Mouse (Mus musculus): ENCODE measurements around the gene Scfd2. TPM values are rescaled to one million over a fixed set of nuclear protein-coding genes. Genes with fewer than 3 reads are reported as not detected.

Gene Scfd2
- polyA plus RNA-seq, 1 experiment from 2014 or later = 21.6 TPM

DNA sequence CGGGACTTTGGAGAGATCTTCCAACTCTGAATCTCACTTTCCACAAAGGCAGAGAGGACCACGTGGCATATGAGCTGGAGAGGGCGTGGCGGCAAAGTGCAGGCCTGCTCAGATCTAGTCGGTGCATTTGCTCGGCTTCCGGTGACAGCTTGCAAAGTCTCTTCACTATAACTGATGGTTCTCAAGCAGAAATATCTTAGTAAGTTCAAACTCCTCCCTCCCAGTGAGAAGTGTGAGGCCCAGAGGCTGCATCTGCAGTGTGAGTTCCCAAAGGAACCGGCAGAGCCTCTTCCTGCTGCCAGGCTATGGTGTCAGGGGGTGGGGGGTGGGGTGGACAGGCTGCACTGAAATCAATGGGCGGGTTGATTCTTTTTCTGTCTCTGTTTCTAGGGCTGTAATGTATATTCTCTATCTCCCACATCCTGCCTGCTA lies 271.2 kb downstream of the Scfd2 start:
- H3K27me3 ChIP-seq (replicated peaks) = no peaks in the 10 kb centered on the region
- no peaks in the 10 kb centered on the region for H3K9me3 ChIP-seq
- H3K27ac ChIP-seq = no peak overlapping the region
- no peak overlapping the region for H3K9ac ChIP-seq
- WGBS = 43% methylated on average over 9 of the region's 9 CpGs
- H3K4me2 ChIP-seq (replicated peaks) = no peak overlapping the region; the same call in 1 of the 2 replicates
- peak; percentile 50; the same call in 1 of the 2 replicates for ATAC-seq (ENCODE audit: low FRiP score, low read depth)
- H3K36me3 ChIP-seq = no peaks in the 10 kb centered on the region
- no peak overlapping the region for H3K4me3 ChIP-seq
- H3K4me1 ChIP-seq = peaks cover 26% of the 10 kb centered on the region

DNA sequence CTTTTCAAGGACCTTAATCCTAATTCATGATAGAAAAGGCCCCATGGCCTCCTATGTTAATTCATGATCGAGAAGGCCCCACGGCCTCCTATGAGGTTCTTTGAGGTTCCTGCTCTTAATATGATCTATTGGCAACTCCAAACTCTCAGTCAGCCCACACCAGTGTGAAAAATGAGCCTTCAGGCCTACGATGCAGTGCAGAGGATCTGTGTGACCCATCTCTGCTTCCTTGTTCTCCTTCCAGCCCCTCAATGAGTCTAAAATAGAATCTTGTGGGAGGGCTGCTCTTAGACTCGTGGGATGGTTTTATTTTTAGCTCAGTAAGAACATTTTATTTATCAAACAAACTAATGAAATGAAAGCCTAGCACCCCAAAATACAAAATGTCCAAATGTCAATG lies 274.9 kb downstream of the Scfd2 start:
- Histone ChIP-seq H3K9me3 (no peaks in the 10 kb centered on the region), H3K4me2 (replicated peaks) (no peak overlapping the region), H3K4me1 (peaks cover 19% of the 10 kb centered on the region), H3K27me3 (replicated peaks) (no peaks in the 10 kb centered on the region), H3K36me3 (no peaks in the 10 kb centered on the region), H3K4me3 (no peak overlapping the region), H3K9ac (no peak overlapping the region), H3K27ac (no peak overlapping the region)
- 70% methylated on average over 4 of the region's 4 CpGs for WGBS
- ATAC-seq (ENCODE audit: low FRiP score, low read depth) = no peak

DNA sequence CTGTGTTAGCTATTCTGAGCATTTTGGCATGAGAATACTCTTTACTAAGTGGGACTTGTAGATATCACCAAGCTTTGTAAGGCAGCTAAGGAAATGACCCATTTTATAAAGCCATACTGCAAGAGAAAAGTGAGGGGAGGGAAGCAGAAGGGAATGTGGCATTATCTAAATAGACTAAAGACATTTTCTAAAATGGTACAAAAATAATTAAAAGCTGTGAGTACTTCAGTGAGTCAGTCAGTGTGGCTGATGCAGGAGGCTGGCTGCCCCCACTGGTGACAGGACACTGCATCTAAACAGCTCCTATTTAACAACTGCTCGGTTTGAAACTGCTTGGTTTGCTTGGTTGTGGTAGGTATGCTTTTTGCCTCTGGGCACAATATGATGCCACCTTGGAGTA lies 276.6 kb downstream of the Scfd2 start:
- no peaks in the 10 kb centered on the region for H3K27me3 ChIP-seq (replicated peaks)
- 73% methylated on average over 1 of the region's 1 CpGs for WGBS
- no peaks in the 10 kb centered on the region for H3K36me3 ChIP-seq
- H3K27ac ChIP-seq = no peak overlapping the region
- peaks cover 6% of the 10 kb centered on the region; the same call in 1 of the 2 replicates for H3K4me1 ChIP-seq
- H3K4me2 ChIP-seq (replicated peaks) = no peak overlapping the region
- H3K4me3 ChIP-seq = no peak overlapping the region
- no peak for ATAC-seq (ENCODE audit: low FRiP score, low read depth)
- H3K9ac ChIP-seq = no peak overlapping the region
- no peaks in the 10 kb centered on the region for H3K9me3 ChIP-seq

DNA sequence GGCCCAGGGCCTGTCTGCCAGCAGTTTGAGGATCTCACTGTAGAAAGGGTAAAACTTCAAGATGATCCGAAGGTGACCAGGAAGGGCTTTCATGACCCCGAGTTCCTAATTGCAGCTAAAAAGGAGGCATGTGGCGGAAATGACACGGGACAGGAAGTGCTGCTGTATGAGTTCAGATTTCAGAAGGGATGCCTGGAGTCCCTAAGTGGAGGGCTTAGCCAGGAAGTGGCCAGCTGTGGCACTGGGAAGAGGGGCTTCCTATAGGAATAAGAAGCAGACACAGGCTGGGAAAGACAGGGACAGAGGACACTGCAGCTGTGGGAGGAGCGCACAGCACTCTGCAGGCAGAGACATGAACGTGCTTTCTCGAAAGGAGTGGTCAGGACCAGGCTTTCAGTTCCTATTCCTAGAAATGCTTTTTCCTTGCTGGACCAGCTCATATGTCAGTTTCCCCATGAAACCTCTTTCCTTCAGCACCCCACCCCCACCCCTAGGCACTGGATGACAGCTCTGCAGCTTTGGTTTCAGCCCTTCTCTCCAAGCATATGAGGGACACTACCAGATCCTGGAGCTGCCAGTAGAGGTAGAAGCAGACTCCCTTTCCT lies 277.7 kb downstream of the Scfd2 start:
- ATAC-seq (ENCODE audit: low FRiP score, low read depth) = no peak
- Histone ChIP-seq H3K9ac (no peak overlapping the region), H3K27me3 (replicated peaks) (no peaks in the 10 kb centered on the region), H3K4me1 (0 out of 2 replicates have a peak, but pooled peaks cover 6% of the 10 kb centered on the region), H3K36me3 (no peaks in the 10 kb centered on the region), H3K9me3 (no peaks in the 10 kb centered on the region), H3K4me2 (replicated peaks) (no peak overlapping the region), H3K4me3 (no peak overlapping the region), H3K27ac (no peak overlapping the region)
- WGBS = 75% methylated on average over 7 of the region's 7 CpGs

GRCm38 (mm10) chr5:74252672-74253286 lies 278.8 kb downstream of the Scfd2 start:
- Histone ChIP-seq H3K27ac (no peak overlapping the region), H3K9me3 (no peaks in the 10 kb centered on the region), H3K4me1 (0 out of 2 replicates have a peak, but pooled peaks cover 6% of the 10 kb centered on the region), H3K36me3 (no peaks in the 10 kb centered on the region), H3K9ac (no peak overlapping the region), H3K4me3 (no peak overlapping the region), H3K27me3 (replicated peaks) (no peaks in the 10 kb centered on the region), H3K4me2 (replicated peaks) (no peak overlapping the region)
- ATAC-seq (ENCODE audit: low FRiP score, low read depth) = no peak
- 84% methylated on average over 6 of the region's 6 CpGs for WGBS

- peaks cover 14% of the 10 kb centered on the region for H3K4me1 ChIP-seq
- H3K4me3 ChIP-seq = no peak overlapping the region
- no peak for ATAC-seq (ENCODE audit: low FRiP score, low read depth)
- 75% methylated on average over 2 of the region's 2 CpGs for WGBS
- H3K27ac ChIP-seq = no peak overlapping the region
- H3K9ac ChIP-seq = no peak overlapping the region
- no peaks in the 10 kb centered on the region for H3K9me3 ChIP-seq
- no peaks in the 10 kb centered on the region for H3K36me3 ChIP-seq
- H3K4me2 ChIP-seq (replicated peaks) = no peak overlapping the region
- H3K27me3 ChIP-seq (replicated peaks) = no peaks in the 10 kb centered on the region
Measured at GRCm38 (mm10) chr5:74250947-74251346, 280.6 kb downstream of the Scfd2 start.

DNA sequence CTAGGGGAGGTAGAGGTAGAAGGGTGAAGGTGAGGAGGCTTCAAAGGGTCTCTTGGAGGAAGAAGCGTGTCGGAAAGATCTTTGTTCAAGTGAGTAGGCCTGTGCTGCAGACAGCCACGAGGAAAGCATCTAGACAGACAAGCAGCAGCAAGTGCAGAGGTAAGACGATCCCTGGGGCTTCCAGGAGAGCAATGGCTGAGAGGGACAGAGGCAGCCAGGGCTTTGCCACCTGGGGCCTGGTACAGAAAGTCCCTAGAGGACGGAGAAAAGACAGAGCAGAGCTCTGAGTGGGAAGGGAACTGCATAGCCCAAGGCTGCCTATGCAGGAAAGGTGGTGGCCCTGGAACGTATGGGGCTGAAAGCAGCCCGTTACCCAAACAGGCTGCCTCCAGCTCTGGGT lies 281.3 kb downstream of the Scfd2 start:
- H3K36me3 ChIP-seq = no peaks in the 10 kb centered on the region
- no peak overlapping the region for H3K9ac ChIP-seq
- no peak overlapping the region for H3K4me2 ChIP-seq (replicated peaks)
- 55% methylated on average over 7 of the region's 7 CpGs for WGBS
- no peaks in the 10 kb centered on the region for H3K27me3 ChIP-seq (replicated peaks)
- H3K4me1 ChIP-seq = peaks cover 21% of the 10 kb centered on the region
- H3K9me3 ChIP-seq = no peaks in the 10 kb centered on the region
- H3K27ac ChIP-seq = no peak overlapping the region
- no peak overlapping the region for H3K4me3 ChIP-seq
- no peak for ATAC-seq (ENCODE audit: low FRiP score, low read depth)

GRCm38 (mm10) chr5:74249794-74250193 lies 281.8 kb downstream of the Scfd2 start:
- H3K4me3 ChIP-seq = no peak overlapping the region
- H3K36me3 ChIP-seq = no peaks in the 10 kb centered on the region
- H3K4me1 ChIP-seq = peaks cover 21% of the 10 kb centered on the region
- H3K9me3 ChIP-seq = no peaks in the 10 kb centered on the region
- WGBS = 61% methylated on average over 3 of the region's 3 CpGs
- no peak overlapping the region for H3K9ac ChIP-seq
- H3K27ac ChIP-seq = no peak overlapping the region
- H3K4me2 ChIP-seq (replicated peaks) = no peak overlapping the region
- H3K27me3 ChIP-seq (replicated peaks) = no peaks in the 10 kb centered on the region
- no peak for ATAC-seq (ENCODE audit: low FRiP score, low read depth)

- Histone ChIP-seq H3K4me2 (replicated peaks) (no peak overlapping the region), H3K27me3 (replicated peaks) (no peaks in the 10 kb centered on the region), H3K4me3 (no peak overlapping the region), H3K27ac (0 out of 2 replicates have a peak overlapping the region, but pooled peaks have one; percentile 5), H3K36me3 (no peaks in the 10 kb centered on the region), H3K9ac (no peak overlapping the region), H3K4me1 (peaks cover 21% of the 10 kb centered on the region), H3K9me3 (no peaks in the 10 kb centered on the region)
- WGBS = 79% methylated on average over 3 of the region's 3 CpGs
- ATAC-seq (ENCODE audit: low FRiP score, low read depth) = no peak
Measured at GRCm38 (mm10) chr5:74246971-74247370, 284.6 kb downstream of the Scfd2 start.

DNA sequence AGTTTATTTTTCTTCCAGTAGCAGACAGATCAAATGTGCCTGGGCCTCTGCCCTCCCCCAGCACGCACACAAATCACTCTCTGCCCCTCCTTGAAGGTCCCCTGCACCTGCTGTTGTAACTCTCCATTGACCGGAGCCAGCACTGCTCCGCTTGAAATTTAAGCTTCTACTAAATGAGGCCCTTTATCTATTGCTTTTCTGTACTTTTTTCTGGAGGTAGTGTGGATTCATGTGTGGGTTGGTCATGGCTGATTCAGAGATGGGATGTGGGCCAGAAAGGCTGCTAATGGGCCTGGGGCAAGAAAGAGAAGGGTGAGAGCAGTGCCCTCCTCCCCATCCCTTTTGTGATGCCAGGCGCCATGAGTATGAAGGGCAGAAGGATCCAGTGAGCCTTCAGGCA lies 285.1 kb downstream of the Scfd2 start:
- WGBS = 25% methylated on average over 4 of the region's 4 CpGs
- ATAC-seq (ENCODE audit: low FRiP score, low read depth) = peak; percentile 77
- no peaks in the 10 kb centered on the region for H3K36me3 ChIP-seq
- H3K27me3 ChIP-seq (replicated peaks) = no peaks in the 10 kb centered on the region
- H3K9me3 ChIP-seq = no peaks in the 10 kb centered on the region
- no peak overlapping the region for H3K9ac ChIP-seq
- no peak overlapping the region for H3K4me3 ChIP-seq
- H3K4me2 ChIP-seq (replicated peaks) = no peak overlapping the region
- 0 out of 2 replicates have a peak overlapping the region, but pooled peaks have one; percentile 5 for H3K27ac ChIP-seq
- H3K4me1 ChIP-seq = peaks cover 21% of the 10 kb centered on the region

DNA sequence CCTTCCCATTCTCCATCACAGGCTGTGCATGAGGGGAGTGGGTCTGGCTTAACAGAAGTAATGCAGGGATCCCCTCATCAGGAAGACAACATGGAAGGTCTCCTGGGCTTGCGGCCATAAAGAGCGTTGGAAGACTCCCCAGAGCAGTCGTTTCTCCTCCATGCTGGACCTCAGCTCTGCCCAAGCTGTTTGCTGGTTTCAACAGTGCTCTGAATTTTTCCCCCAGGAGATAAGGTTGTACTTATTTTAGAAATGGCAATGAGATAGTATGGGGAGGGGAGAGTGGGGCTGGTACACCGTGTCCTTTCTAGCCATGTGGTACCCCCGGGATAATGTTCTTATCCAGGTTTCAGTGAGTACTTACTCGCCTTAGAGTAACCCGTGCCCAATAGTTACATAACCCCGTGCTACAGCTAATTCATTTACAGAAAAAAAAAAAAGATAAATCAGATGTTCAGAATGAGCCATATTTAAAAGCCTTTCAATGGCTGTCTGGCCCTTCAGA lies 285.9 kb downstream of the Scfd2 start:
- no peak overlapping the region for H3K27ac ChIP-seq
- H3K9me3 ChIP-seq = no peaks in the 10 kb centered on the region
- no peak overlapping the region for H3K4me3 ChIP-seq
- H3K4me1 ChIP-seq = peaks cover 19% of the 10 kb centered on the region
- H3K4me2 ChIP-seq (replicated peaks) = no peak overlapping the region
- WGBS = 77% methylated on average over 8 of the region's 8 CpGs
- H3K36me3 ChIP-seq = no peaks in the 10 kb centered on the region
- no peak overlapping the region for H3K9ac ChIP-seq
- no peaks in the 10 kb centered on the region for H3K27me3 ChIP-seq (replicated peaks)
- no peak for ATAC-seq (ENCODE audit: low FRiP score, low read depth)

- 86% methylated on average over 14 of the region's 14 CpGs for WGBS
Measured at GRCm38 (mm10) chr5:74244406-74245019, 287.0 kb downstream of the Scfd2 start.

More at GRCm38 (mm10) chr5:74244406-74245019, 287.0 kb downstream of the Scfd2 start:
- Histone ChIP-seq H3K9me3 (no peaks in the 10 kb centered on the region), H3K4me1 (peaks cover 15% of the 10 kb centered on the region), H3K36me3 (no peaks in the 10 kb centered on the region), H3K27ac (no peak overlapping the region), H3K4me2 (replicated peaks) (no peak overlapping the region), H3K4me3 (no peak overlapping the region), H3K9ac (no peak overlapping the region), H3K27me3 (replicated peaks) (no peaks in the 10 kb centered on the region)
- no peak for ATAC-seq (ENCODE audit: low FRiP score, low read depth)

Data from neural tube, embryonic 12.5 days (tissue).